Mouse (Mus musculus) cerebellum, postnatal 14 days (tissue): Measurements from ENCODE around the gene Eda.

Experiments used
- DNase-seq, 2 experiments: peaks; one replicate each; pipeline ENCODE4 v3.0.0; 2021; ENCODE audit warnings: mixed read lengths in 2 of 2

Eda gene

GRCm38 (mm10) chrX:99975250-99975984 is at the start of gene Eda:
Gene Eda, plus strand, starts transcription at chrX:99975606.
- DNase-seq, result peak; percentile 68 to 79

DNA sequence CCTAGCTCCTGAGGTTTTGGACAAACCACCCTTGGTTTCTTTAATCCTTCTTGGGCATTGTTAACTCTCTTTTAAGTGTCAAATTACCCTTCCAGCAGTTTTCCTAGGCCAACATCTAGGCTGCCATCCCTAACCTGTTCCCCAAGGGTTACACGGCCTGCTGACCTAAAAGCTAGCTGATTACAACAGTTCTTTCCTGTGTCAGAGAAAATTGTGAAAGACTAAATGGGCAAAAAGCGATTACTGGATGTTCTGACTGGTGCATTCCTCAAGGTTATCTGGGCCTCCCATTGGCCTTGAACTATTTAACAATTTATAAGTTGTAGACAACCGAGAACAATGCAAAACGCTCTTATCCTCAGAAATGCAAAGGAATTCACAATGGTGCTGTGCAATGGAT is 14.4 kb upstream of the Eda start:
- DNase-seq, result no peak

GRCm38 (mm10) chrX:99970111-99970510 is 5.3 kb upstream of the Eda start:
- DNase-seq, result no peak

GRCm38 (mm10) chrX:99974381-99974780 is 1.0 kb upstream of the Eda start:
- DNase-seq, result no peak

DNA sequence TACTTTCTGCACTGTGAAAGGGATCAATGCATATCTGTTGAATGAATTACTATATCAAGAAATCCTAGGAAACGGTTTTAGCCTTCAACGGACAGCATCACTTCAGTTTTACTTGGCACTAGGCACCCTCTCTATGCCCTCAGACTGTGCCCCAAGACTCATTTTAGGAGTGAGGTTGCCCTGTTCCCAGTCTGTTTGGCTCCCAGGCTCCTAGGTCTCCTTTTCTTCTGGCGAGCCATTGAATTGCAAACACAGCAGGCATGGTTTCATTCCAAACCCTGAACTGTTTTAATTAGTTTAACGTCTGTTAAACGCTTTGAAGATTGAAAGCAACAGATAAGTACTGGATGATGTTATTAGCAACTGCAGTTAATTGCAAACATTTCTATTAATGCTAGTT is 603 bp upstream of the Eda start:
- DNase-seq, result peak in 1 of 2 experiments; percentile 0

- peak; percentile 5 to 6 for DNase-seq
These were observed 849 bp downstream of the Eda start for GRCm38 (mm10) chrX:99975985-99976924.

DNA sequence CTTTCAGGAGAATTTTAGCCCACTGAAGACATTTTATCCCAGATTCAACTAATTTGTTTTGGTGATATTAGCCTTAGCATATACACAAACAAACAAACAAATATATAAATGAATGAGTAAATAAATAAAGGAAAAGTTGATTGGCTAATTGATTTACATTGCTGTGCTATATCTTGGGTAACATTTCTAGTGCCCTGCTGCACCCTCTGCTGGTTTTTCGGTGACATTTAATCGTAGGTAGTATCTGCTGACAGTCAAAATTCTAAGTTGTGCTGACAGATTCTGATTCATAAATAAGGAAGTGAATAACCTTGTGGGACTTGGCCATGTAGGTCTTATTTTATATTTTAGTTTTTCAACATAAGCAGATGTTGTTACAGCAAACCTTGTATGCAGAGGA is 2.9 kb downstream of the Eda start:
- DNase-seq, result peak; percentile 5 to 16

DNA sequence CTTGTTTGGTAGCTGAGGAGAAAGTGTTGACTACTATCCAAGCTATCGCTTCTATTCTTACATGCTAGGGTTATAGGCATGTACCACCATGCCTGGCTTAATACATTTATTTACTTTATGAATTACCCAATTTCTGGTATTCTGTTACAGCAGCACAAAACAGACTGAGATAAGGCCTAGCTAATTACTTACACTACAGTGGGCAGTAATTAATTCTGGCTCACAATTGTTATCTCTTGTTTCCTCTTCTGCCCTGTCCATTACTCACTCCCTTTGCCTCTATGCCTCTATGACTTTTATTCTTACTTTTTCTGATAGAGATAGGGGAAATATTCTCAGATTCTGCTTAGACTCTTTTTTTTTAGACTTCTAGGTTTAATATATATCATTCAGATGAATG is 18.0 kb downstream of the Eda start:
- no peak for DNase-seq

DNA sequence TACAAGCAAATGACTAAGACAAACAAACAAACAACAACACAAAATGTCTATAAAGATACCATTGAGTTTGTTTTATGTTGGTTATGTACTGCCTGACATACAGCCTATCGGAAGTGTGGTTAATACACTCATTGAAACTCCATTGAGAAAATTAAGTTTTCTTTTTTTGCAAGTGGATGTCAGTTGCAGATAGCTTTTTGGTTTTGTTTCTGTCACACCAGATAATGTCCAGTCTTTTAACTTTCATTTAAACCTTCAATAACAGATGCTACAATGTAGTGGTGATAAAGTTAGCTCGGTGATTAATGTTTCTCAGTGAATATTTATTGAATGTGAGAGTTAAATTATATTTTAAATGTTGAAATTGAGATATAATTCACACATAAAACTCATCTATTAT is 23.9 kb downstream of the Eda start:
- no peak for DNase-seq

DNA sequence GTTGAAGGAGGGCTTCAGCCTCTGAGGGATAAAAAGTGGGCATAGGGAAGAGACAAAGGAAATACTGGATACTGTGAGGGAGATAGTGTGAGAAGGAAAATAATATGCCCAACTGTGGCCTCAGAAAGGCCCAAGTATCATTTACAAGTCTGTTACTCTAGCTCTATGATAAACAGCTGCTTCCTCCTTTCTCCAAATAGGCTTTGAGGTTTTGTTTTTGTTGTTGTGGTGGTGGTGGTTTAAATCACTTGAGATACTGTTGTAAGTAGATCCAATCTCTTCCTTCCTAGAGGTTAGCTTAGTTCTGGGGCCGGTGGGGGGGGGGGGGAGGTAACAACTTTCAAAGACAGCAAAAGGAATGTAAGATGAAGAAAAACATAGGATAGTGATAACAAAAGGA is 143.0 kb downstream of the Eda start:
- no peak for DNase-seq

DNA sequence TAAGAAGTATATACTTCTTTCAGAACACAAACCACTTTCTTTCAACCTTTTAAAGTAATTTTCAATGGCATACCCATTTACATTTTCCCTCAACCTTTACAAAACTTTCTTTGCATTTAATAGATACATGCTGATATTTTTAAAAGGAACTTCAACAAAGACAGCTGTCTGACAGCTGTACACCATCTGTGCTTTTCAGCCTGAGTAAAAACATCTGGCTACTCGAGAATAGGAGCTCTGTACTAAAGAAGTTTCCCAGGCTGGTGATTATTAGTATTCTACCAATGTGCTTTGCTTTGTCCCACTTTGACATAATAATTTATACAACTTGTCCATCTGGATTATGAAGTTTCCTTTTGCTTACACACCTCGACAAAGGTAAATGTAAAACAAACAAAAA is 219.9 kb downstream of the Eda start:
- DNase-seq, result no peak

- no peak for DNase-seq
These were observed 338.2 kb downstream of the Eda start for GRCm38 (mm10) chrX:100313652-100314051.

- no peak for DNase-seq
These were observed 338.9 kb downstream of the Eda start for GRCm38 (mm10) chrX:100314172-100314902.

GRCm38 (mm10) chrX:100340687-100341086 is 365.3 kb downstream of the Eda start:
- no peak for DNase-seq

DNA sequence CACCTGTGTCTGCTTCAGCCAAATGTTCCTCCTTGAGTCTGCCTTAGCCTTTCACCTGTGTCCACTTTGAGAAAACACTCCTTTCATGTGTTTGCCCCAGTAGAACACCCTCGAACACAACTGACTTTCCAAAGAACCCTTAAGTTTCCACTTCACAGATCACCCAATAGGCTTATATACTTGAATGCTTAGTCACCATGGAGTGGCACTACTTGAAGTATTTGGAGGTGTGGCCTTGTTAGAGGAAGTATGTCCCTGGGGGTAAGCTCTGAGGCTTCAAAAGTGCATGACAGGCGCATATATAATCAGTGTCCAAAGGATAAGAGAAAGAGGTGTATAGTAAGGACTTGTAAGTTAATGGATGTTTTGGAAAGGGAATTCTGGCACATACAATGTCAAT is 369.0 kb downstream of the Eda start:
- DNase-seq, result no peak

- DNase-seq, result no peak
These were observed 381.6 kb downstream of the Eda start for GRCm38 (mm10) chrX:100356974-100357373.

DNA sequence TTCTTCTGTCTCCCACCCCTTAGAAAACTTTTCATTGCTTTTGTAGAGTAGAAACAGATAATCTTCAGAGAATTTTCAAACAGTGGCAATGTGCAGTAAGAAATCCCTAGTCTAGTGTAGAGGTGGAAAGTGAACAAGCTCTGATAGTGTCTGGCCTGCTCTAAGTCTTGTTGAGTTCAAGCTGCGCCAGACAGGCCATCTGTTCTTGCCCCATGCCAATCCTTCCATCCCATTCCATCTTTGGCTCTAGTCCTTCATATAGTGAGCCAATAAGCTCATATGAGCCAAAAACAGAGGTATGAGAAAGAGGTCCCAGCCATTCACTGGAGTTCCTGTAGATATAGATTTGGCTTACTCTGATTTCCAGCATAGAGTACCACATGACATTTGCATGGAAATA is 414.5 kb downstream of the Eda start:
- peak; percentile 71 to 78 for DNase-seq

- peak; percentile 59 to 69 for DNase-seq
These were observed 416.9 kb downstream of the Eda start for GRCm38 (mm10) chrX:100392304-100392703.

GRCm38 (mm10) chrX:100394223-100394861 is 418.9 kb downstream of the Eda start:
- peak in 1 of 2 experiments; percentile 6 for DNase-seq

DNA sequence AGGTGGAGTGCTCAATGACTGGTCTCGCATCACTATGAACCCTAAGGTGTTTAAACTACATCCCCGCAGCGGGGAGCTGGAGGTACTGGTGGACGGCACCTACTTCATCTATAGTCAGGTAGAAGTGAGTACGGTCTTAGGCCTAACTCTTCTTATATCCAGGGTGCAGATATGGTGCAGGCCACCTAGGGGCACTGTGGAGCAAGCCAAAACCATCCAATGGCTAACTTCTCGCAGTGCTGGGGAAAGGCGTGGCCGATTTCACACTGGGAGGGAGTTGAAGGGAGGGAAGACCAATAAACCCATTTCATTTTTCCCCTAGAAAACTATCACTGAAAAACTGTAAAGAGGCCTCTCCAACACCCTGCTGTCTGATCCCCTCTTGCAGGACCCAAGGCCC is 419.6 kb downstream of the Eda start:
- peak in 1 of 2 experiments; percentile 6 for DNase-seq

GRCm38 (mm10) chrX:100400900-100401299 is 425.5 kb downstream of the Eda start:
- DNase-seq, result no peak

DNA sequence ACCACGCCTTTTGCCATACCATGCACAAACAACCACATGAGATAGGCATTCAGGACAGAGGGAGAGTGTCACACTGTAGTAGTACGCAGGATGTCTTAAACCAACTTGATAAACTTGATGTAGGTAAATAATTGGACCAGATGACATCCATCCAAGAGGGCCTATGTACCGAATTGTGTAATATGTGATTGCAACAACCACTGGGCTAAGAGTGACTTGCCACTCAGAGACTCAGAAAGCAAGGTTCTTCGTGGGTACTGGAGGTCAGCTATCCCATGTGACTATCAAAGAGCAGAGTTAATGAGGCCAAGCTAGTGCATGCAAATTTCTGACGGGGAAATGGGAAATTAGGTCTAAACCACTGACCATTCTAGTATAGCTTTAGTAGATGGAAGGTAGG is 426.3 kb downstream of the Eda start:
- DNase-seq, result no peak

DNA sequence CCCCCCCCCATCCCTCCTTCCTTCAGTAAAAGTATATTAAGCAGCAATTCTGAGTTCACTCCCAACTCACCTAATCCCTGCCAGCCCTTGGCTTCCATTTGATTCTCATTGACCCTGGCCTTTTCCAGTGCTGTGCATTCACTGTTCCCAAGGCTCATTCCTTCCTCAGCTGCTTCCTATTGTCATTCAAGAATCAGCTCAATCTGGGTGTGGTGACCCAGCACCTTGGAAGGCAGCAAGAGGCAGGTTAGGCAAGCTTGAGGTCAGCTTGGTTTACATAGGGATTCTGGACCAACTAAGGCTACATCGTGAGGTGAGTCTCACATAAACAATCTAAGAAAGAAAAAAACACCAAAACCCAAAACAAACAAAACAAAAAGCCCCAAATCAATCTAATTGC is 433.8 kb downstream of the Eda start:
- no peak for DNase-seq
